Mouse (Mus musculus): ENCODE results near the gene Gm17657.

Gene Gm17657

DNA sequence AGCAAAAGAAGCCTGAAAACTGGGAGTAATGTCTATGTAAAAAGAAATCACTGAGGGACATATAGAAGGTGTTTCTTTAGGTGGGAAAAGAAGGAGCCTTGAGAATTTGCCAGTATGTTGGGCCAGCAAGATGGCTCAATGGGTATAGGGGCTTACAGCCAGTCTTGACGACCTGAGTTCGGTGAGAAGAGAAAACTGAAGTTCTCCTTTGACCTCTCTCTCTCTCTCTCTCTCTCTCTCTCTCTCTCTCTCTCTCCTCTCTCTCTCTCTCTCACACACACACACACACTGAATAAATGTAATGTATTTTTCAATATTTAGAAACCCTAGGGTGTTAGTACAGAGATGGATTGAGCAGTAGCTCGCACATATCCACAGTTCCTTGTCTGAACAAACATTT is 944 bp downstream of the Gm17657 start:
- peak; percentile 24 for DNase-seq (ENCODE audit: low read depth, low spot score)

DNA sequence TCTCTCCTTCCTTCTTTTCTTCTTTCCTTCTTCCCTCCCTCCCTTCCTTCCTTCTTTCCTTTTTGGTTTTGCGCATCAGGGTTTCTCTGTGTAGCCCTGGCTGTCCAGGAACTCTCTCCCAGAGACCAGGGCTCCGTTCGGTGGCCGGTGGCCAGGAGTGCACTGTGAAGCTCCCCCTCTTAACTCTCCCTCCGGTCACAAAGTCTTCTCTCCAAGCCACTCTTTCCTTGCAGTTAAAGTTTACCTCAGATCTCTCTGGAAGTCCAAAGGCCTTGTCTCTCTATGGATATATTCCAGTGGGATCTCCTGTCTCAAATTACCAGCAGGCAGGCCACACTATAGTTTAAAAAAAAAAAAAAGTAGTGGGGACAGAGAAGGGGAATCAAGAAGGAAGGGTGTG is 4.2 kb downstream of the Gm17657 start:
- DNase-seq (ENCODE audit: low read depth, low spot score): no peak

DNA sequence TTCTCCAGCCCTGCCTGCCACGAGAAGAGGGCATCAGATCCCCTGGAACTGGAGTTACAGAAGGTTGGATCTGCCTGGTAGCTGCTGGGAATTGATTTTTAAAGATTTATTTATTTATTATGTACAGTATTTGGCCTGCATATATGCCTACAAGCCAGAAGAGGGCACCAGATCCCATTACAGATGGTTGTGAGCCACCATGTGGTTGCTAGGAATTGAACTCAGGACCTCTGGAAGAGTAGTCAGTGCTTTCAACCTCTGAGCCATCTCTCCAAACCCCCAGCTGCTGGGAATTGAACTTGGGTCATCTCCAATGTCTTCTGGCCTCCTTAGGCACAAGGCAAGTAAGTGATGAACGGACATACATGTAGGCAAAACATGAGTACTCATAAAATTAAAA is 5.4 kb downstream of the Gm17657 start:
- DNase-seq (ENCODE audit: low read depth, low spot score): no peak

DNA sequence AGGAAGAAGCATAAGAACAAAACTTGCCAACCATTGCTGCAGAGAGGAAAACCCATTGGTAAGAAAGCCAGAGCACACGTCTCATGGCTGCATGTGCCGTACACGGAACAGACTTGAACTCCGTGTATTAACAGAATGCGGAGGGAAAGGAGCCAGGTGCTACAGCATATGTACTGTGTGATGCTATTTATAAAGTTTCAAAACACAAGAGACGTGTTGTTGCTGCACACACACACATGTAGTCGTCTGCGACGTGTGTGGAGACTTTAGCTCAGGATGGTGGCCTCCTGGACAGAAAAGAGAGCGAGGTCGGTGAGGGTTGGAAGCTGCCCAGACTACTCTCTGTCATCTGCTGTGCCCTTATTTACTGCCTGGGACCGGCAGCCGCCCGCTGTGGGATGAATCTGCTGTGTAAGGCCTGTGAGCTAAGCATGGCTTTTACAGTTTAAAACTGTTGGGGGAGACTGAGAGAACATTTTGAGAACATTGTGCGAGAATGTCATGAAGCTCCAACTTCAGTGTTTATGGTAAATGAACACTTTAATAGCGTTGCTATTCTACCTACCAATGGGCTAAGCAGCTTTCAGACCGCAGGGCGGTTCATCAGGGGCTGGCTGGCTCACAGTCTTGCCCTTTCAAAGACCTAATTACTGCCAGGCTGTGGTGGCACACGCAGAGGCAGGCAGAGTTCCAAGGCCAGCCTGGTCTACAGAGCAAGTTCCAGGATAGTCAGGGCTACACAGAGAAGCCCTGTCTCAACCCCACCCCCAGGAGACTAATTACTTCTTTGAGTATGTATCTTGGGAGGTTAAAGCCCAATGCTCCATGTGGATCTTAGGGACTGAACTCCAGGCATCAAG is 6.4 kb downstream of the Gm17657 start:
- no peak for DNase-seq (ENCODE audit: low read depth, low spot score)

DNA sequence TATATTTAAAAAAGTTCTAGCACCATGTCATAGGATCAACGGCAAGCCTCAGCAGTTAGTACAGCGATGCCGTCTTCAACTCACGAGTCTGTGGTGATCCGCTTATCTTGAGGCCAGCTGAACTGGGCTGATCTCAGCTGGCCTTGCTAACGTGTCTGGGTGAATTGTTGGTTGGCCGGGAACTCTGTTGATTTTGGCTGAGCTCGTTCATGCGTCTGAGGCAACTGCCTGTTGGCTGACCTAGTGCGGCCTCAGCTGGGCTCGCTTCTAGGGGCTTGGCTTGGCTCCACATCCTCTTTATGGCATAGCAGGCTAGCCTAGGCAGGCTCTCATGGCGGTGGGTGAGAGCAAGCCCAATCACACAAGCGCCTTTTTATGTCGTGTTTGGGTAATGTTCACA is 8.0 kb downstream of the Gm17657 start:
- no peak for DNase-seq (ENCODE audit: low read depth, low spot score)

DNA sequence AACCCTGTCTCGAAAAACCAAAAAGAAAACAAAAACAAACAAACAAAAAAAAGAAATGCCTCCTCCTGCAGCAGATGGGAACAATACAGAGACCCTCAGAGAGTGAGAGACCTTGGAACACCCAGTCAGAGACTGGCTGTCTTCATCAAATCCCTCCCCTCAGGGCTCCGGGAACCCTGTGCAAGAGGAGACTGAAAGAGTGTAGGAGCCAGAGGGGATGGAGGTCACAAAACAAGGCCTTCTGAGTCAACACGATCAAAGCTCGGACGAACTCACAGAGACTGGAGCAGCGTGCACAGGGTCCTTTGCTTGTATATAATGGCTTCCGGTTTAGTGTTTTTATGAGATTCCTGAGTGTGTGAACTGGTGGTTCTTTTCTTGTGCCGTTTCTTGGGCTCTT is 9.0 kb downstream of the Gm17657 start:
- DNase-seq (ENCODE audit: low read depth, low spot score): no peak

DNA sequence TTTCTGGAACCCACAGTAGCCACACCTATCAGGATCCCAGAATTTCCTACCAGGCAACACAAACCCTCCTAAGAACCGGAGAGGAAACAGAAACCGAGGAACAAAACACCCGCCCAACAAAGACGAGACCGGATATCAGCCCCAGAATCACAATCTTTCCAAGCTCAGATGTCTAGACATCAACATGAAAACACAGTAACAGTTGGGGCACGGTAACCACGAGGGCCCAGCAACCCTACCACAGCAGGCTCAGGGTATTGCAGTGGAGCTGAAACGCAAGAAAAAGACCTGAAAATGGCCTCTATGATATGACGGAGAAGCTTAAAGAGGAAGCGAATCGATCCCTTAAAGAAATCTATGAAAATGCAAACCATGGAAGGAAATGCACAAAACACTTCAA is 15.6 kb downstream of the Gm17657 start:
- no peak for DNase-seq (ENCODE audit: low read depth, low spot score)

DNA sequence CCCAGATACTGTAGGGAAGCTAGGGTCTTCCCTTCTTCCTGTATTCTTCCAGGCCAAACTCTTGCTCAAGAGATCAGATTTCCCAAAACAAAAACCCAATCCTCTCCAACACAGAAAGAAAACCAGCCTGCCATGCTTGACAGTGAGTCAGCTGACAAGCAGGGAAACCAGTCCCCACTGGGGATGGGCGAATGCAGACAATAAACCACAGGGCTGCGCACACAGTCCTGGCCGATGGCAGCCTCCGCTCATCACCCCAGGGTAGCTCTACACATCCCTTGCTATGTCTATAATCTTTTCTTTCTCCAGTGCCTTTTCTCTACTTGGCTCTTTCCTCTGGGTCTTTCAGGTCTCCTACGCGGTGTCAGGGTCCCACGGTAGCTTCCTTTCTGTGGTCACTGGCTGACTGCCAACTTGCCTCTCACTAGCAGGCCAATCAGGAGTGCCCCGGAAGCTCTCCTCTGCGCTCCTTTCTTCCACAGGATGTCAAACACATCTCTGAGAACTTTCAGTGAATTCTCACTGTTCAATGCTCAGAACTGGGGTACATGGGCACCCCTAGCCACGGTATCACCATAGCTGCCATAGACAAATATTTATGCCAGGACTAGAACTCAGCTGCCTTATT is 17.6 kb downstream of the Gm17657 start:
- DNase-seq (ENCODE audit: low read depth, low spot score): no peak

DNA sequence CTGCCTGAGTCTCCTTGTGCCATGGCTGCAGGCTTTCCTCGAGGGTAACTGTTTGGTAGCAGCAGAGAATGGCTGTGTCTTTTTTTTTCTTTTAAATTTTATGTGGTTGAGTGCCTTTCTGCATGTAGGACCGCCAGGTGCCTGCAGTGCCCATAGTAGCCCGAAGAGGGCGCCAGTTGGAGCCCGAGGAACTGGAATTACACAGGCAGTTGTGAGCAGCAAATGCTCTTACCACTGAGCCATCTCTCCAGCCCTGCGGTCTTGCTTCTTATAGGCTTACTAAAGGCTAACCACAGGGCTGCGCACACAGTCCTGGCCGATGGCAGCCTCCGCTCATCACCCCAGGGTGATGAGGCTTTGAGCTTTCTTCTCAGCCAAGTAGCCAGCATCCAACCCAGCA is 18.2 kb downstream of the Gm17657 start:
- DNase-seq (ENCODE audit: low read depth, low spot score): no peak

DNA sequence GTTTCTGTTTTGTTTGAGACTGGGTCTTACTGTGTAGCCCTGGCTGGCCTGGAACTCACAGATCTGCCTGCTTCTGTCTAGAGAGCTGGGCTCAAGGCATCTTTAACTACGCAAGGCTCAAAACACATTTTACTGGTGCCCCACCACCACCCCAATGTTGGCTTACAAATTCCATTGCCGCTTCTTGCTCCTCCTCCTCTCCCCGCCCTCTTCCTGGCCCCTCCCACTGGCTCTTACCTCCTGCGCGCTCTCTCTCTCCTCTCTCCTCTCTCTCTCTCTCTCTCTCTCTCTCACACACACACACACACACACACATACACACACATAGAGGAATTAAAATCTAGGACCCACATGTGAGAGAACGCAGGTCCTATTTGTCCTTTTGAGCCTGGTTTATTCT is 18.9 kb downstream of the Gm17657 start:
- DNase-seq (ENCODE audit: low read depth, low spot score): no peak

DNA sequence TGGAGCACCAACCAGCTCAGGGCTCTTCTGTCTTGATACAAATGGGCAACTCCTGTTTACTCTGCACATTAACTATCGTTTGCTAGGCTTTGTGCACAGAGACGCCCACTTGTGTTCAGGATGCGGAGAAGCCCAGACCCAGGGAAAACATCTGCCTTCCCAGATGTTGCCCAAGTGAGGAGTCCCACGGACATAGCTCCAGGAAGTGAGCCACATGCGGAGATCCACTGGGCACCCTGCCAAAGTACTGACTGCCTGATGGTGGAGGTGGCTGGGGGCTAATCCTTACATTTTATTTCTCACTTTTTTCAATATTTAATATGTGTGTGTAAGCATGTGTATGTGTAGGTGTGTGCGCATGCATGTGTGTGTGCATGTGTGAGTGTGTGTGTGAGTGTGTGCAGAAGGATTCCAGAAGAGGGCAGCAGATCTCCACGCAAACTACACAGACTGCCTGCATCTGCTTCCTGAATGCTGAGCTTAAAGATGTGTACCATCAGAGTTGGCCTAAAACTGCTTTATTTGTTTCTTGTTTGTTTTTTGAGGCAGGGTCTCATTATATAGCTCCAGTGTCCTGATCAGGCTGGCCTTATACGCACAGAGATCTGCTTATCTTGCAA is 20.8 kb downstream of the Gm17657 start:
- DNase-seq (ENCODE audit: low read depth, low spot score): peak; percentile 63

DNA sequence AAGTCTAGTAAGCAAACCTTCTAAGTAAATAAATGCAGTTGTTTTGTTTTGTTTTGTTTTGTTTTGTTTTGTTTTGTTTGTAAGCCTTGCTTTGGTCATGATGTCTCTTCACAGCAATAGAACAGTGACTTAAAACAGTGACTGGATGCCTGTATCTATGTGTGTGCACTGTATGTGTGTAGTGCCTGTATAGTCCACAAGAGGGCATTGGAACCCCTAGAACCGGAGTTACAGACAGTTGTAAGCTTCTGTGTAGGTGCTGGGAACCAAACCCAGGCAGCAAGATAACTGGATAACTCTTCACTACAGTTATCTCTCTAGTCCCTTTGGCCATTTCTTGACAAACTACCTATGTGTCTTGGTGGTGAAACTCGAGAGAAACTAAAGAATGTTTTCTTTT is 23.8 kb downstream of the Gm17657 start:
- DNase-seq (ENCODE audit: low read depth, low spot score): no peak

DNA sequence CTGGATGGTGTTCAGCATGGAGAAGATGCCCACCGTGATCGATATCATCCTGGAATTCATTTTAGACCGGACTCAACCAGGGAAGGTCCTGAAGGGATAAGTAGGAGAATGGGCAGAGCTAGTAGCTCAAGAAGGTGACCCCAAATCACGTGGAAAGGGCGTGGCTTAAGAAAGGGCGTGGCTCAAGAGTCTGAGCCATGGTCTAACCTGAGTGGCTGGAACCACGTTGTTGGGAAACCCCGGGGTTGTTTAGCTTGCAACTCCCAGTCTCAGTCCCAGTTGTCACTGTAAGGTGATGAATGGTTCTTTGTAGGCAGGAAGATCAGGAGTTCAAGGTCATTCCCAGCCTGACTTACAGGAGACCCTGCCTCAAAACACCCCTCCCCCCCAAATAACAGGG is 29.7 kb downstream of the Gm17657 start:
- DNase-seq (ENCODE audit: low read depth, low spot score): no peak

DNA sequence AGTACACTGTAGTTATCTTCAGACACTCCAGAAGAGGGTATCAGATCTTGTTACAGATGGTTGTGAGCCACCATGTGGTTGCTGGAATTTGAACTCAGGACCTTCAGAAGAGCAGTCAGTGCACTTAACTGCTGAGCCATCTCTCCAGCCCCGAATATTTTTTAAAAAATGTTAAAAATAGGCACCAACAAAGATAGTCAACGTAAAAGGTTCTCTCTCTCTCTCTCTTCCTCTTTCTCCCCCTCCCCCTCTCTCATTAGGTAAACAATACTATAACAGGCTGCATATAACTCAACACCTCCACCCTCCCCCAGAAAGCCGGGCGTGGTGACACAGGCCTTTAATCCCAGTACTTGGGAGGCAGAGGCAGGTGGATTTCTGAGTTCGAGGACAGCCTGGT is 30.8 kb downstream of the Gm17657 start:
- peak; percentile 71 for DNase-seq (ENCODE audit: low read depth, low spot score)

DNA sequence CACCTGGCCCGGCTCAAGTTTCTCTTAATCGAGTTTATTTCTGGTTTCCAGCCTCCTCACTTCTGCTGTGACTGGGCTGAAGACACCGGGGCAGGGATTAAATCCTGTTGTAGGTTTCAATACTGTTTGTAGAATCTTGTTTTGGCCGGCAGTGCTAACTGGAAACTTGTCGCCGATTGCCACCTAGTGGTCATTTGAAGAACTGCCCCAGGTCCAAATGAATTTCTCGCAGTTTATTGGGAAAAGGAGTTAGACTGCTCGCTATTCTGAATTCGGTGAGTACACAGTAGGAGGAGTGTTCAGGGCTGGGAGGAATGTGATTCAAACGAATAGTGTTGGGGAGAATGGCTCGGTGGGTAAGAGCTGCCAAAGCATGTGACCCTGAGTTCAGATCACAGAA is 35.0 kb downstream of the Gm17657 start:
- DNase-seq (ENCODE audit: low read depth, low spot score): peak; percentile 83

DNA sequence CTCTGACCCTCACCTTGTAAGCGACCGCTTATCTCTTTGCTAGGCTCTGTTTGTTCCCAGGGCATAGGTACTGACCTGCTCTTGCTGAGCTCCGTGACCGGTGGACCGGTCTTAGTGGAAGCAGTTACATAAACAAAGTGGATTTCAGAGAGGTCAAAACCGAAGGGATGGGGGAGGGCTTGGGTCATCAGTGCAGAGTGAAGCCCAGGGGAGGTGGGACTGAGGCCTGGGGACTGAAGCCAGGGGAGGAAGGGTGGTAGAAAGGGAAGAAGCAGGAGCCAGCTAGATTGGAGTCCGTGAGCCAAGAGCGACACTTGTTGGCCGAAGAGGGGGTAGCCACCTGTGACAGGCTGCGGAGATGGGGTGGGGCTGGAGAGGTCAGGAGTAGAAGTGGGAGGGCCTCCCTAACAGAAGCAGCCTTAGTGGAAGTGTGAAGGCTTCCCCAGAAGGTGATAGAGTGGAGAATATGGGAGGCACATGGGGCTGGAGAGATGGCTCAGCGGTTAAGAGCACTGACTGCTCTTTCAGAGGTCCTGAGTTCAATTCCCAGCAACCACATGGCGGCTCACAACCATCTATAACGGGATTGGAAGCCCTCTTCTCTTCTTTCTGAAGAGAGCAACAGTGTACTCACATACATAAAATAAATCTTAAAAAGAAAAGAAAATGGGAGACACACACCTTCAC is 36.3 kb downstream of the Gm17657 start:
- peak; percentile 65 for DNase-seq (ENCODE audit: low read depth, low spot score)

DNA sequence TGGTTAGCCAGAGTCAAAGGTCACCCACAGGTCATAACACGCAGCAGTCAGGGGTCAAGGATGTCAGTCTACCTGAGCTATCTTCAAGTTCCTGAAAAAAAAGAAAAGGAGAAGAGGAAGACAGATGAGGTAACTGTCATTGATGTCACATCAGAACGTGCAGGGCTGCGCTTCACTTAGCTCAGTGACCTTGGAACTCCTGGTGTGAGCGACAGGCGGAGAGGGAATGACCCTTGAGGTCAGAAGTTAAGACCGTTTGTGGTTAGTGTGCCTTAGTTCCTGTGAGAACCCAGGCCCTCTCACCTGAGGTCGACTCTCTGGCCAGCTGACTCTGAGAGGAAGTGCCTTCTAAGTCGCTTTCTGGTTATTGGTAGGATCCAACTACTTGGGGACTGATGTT is 38.7 kb downstream of the Gm17657 start:
- DNase-seq (ENCODE audit: low read depth, low spot score): peak; percentile 79

DNA sequence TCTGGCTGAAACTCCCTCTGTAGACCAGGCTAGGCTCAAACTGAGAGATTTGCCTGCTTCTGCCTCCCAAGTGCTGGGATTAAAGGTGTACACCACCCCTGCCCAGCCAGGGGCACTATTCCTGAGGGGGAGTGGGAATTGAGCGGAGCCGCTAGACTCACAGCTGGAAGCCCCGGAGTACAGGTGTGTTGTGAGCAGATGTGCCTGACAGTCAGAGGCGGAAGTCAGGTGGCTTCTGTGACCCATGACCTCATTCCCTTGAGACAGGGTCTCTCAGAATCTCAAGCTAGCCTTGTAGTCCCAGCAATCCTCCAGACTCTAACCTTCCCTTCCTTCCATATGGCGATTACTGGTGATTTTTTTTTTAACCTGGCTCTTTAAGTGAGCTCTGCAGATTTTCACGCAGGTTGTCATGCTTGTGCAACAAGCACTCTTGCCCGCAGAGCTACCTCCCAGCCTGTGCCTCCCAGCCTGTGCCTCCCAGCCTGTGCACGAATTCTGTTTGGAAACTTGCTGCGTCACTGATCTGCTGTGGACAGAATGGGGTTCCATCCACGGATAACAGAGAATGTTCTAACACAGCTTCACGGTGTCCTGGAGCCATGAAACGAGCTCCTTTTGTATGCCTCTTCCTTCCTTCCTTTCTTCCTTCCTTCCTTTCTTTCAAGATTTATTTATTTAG is 40.4 kb downstream of the Gm17657 start:
- peak; percentile 61 for DNase-seq (ENCODE audit: low read depth, low spot score)

DNA sequence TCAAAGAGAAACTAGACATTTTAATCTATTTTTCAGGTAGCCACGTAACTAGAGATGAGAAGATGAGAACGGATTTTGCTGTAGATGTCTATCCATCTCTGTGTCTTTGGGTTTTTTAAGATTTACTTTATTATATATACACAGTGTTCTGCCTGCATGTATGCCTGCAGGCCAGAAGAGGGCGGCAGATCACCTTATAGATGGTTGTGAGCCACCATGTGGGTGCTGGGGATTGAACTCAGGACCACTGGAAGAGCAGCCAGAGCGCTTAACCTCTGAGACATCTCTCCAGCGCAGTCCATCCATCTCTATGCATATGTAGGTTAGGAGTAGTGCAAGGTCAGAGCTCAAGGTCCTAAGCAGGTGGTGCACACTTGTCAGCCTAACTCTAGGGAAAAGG is 45.7 kb downstream of the Gm17657 start:
- DNase-seq (ENCODE audit: low read depth, low spot score): peak; percentile 37

DNA sequence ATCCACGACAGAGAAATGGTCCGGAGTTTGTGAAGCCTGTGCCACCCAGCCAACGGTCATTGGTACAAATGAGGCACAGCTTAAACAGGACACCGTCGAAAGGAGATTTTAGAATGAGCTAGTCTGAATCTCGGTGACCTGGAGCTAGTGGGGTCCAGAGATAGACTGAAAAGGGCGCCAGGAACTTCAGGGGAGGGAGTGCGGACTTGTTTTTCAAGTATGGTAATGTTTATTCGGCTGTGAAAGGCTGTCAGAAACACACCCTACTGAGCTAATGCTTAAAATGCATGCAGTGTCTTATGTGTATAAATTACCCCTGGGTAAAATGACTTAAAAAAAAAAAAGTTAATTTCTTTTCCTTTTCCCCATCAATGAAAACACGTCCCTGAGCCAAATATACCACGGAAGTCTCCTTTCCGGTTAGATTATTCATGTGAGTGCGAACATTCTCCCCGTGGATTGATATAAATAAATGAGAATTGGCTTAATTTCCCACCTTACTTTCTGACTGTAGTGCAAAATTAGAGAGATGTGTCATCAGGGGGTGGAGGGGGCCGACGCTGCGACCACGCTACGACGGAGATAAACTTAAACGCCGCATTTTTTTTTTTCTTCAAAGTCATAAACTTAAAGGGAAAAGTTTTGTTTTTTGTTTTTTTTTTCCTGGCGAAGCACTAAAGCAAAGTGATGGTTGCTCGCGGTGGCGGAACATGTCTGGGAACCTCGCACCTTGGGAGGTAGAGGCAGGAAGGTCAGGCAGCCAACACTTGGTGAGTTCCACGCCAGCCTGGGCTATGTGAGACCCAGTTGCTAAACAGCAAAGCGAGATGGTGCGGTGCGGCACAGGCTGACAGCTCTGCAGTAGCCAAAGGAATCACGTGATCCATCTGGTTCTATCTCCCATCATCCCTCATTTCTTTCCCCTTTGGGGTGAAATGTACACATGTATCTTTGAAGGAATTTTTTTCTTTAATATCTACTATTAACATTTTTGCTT is 46.5 kb downstream of the Gm17657 start:
- DNase-seq (ENCODE audit: low read depth, low spot score): no peak

Data from A20 (cell line).